Mouse (Mus musculus) layer of hippocampus, adult 18-20 months (tissue): ENCODE measurements around the gene Cdipt. TPM values are rescaled to one million over a fixed set of nuclear protein-coding genes. Genes with fewer than 3 reads are reported as not detected.

Experiments used
- DNase-seq, 2 experiments: peaks; one replicate each; pipeline ENCODE4 v3.0.0; 2022; ENCODE audit warnings: low spot score in 2 of 2
- total RNA-seq, 2 experiments: library from RNA; stranded (reverse); gene quantifications; 2 replicates each; pipeline ENCODE4 v1.2.3; 2021

Gene Cdipt
- total RNA-seq, 2 experiments from 2014 or later = 164 to 166 TPM

- no peak for DNase-seq
Observed at GRCm38 (mm10) chr7:127023896-127024690, 48.4 kb downstream of the Cdipt start.

GRCm38 (mm10) chr7:127024755-127025555 lies 49.2 kb downstream of the Cdipt start:
- DNase-seq = peak; percentile 79 to 88

- DNase-seq = no peak
Observed at GRCm38 (mm10) chr7:127025556-127026160, 49.9 kb downstream of the Cdipt start.

- DNase-seq = peak in 1 of 2 experiments; percentile 45
Observed at GRCm38 (mm10) chr7:127026161-127026600, 50.5 kb downstream of the Cdipt start.

- DNase-seq = no peak
Observed at GRCm38 (mm10) chr7:127026616-127026983, 50.9 kb downstream of the Cdipt start.

GRCm38 (mm10) chr7:127026984-127027726 lies 51.4 kb downstream of the Cdipt start, which contains the start of gene Maz:
Gene Maz (minus strand): TSS chr7:127027037.
- DNase-seq = peak; percentile 99 to 100

- DNase-seq = no peak
Observed at GRCm38 (mm10) chr7:127027885-127028284, 52.2 kb downstream of the Cdipt start.

Other genes starting within 250 kb of the Cdipt start
- 100 to 1,000 TPM; 174 to 194 TPM for gene Mapk3, start 216.3 kb upstream of the Cdipt start, total RNA-seq
- gene Gdpd3, start 209.6 kb upstream of the Cdipt start, total RNA-seq = 1 to 10 TPM; 2.2 to 4.6 TPM
- gene Ypel3, start 199.0 kb upstream of the Cdipt start, total RNA-seq = 100 to 1,000 TPM; 286 to 300 TPM
- gene Tbx6, start 194.4 kb upstream of the Cdipt start, total RNA-seq = under 1 TPM; 0.56 to 0.64 TPM
- gene Ppp4c, start 183.4 kb upstream of the Cdipt start, total RNA-seq = 10 to 100 TPM; 48.9 to 54.5 TPM
- gene Fam57b, start 178.2 kb upstream of the Cdipt start, total RNA-seq = 10 to 100 TPM; 62.4 to 68.1 TPM
- not detected for gene 4930451I11Rik, start 144.3 kb upstream of the Cdipt start, total RNA-seq
- 10 to 100 TPM; 15.8 to 18.5 TPM for gene Doc2a, start 128.5 kb upstream of the Cdipt start, total RNA-seq
- gene Hirip3, start 113.9 kb upstream of the Cdipt start, total RNA-seq = 10 to 100 TPM; 25.8 to 30.9 TPM
- 10 to 100 TPM; 48.4 to 55.6 TPM for gene Ino80e, start 113.5 kb upstream of the Cdipt start, total RNA-seq
- gene Taok2, start 91.2 kb upstream of the Cdipt start, total RNA-seq = 100 to 1,000 TPM; 156 to 160 TPM
- gene Tmem219, start 53.0 kb upstream of the Cdipt start, total RNA-seq = 10 to 100 TPM; 18.4 to 23.1 TPM
- gene Kctd13, start 47.0 kb upstream of the Cdipt start, total RNA-seq = 100 to 1,000 TPM; 192 to 198 TPM
- 10 to 100 TPM; 33.3 to 33.7 TPM for gene Asphd1, start 26.3 kb upstream of the Cdipt start, total RNA-seq
- gene Sez6l2, start 25.4 kb upstream of the Cdipt start, total RNA-seq = 100 to 1,000 TPM; 475 to 503 TPM
- gene Cdiptos, start 184 bp downstream of the Cdipt start, total RNA-seq = not detected
- gene Mvp, start 38.7 kb downstream of the Cdipt start, total RNA-seq = 10 to 100 TPM in 1 of 2 experiments, 1 to 10 TPM in 1; 8.5 to 10.0 TPM
- not detected for gene Pagr1b, start 40.6 kb downstream of the Cdipt start, total RNA-seq
- gene Pagr1a, start 41.4 kb downstream of the Cdipt start, total RNA-seq = 10 to 100 TPM; 16.7 to 17.4 TPM
- 10 to 100 TPM; 61.2 to 65.1 TPM for gene Gm42742, start 45.2 kb downstream of the Cdipt start, total RNA-seq
- gene Prrt2, start 45.3 kb downstream of the Cdipt start, total RNA-seq = 100 to 1,000 TPM; 246 to 261 TPM
- gene Maz, start 51.1 kb downstream of the Cdipt start, total RNA-seq = 100 to 1,000 TPM; 238 to 241 TPM
- gene Kif22, start 66.6 kb downstream of the Cdipt start, total RNA-seq = 1 to 10 TPM; 3.1 to 6.0 TPM
- gene Zg16, start 111.4 kb downstream of the Cdipt start, total RNA-seq = not detected
- gene AI467606, start 115.4 kb downstream of the Cdipt start, total RNA-seq = 1 to 10 TPM in 1 of 2 experiments, under 1 TPM in 1; 0.84 to 1.6 TPM
- under 1 TPM; 0.20 to 0.50 TPM for gene Qprt, start 146.3 kb downstream of the Cdipt start, total RNA-seq
- under 1 TPM; 0.25 to 0.30 TPM for gene Spn, start 161.9 kb downstream of the Cdipt start, total RNA-seq
- 100 to 1,000 TPM in 1 of 2 experiments, 10 to 100 TPM in 1; 87.8 to 105 TPM for gene Cd2bp2, start 220.1 kb downstream of the Cdipt start, total RNA-seq
- gene Tbc1d10b, start 232.6 kb downstream of the Cdipt start, total RNA-seq = 100 to 1,000 TPM in 1 of 2 experiments, 10 to 100 TPM in 1; 93.5 to 106 TPM
- gene Mylpf, start 233.0 kb downstream of the Cdipt start, total RNA-seq = 1 to 10 TPM; 1.7 to 2.2 TPM